In the genomic region with DNA sequence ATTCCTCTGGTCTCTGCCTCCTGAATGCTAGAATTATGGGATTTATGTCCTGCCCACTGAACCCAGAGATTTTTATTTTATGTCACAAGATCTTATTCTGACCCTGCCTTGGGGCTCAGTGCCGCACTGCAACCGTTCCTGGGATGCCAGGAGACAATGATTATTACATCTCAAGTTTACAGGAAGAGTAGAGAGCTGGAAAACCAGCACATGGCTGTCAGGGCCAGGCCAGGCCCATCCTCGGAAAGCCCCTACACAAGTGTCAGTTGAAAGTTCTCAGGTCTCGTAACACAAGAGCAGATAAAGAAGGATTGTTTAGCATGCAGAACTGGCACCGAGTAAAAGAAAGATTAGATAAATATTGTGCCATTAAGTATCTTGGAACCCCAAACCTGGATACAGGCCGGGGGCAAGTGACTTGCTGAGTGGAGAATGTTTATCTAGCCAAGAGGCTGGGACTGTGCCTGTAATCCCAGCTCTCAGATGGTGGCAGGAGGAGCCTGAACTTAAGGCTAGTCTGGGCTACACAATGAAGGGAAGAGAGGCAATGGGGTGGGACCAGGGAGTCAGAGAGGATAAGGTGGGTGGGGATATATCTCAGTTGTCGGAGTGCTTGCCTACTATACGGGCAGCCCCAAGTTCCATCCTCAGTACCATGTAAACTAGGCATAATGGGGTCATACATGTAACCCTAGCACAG, we compare ENCODE assay signal across 28 mouse cellular contexts.
DNase-seq lines count a peak whose midpoint lies in the region; ATAC-seq and TF ChIP-seq lines count a peak whose summit lies in the region.
"Had no signal": no experiment of that assay in that cellular context is flagged by ENCODE, and none has a peak within 500 bp of the region (broad histone marks: within the 10 kb centered on the region; RNA-seq: fewer than 3 reads in every experiment).

No protein-coding gene starts in this region.

- H3K4me1 ChIP-seq in CH12.LX (ENCODE audit: control insufficient read depth in 1 of 2, insufficient read depth in 2 of 2) = peaks cover 13 to 66% of the 10 kb centered on the region in 2 experiments
- no peaks in the 10 kb centered on the region; the same call in 1 of the 2 replicates for H3K4me1 ChIP-seq in liver, embryonic 11.5 days (replicated peaks; ENCODE audit: control insufficient read depth, insufficient read depth, low read length)
- H3K4me1 ChIP-seq in liver, embryonic 16.5 days (ENCODE audit: control insufficient read depth, low read depth, low read length) = peaks cover 26% of the 10 kb centered on the region
- H3K4me1 ChIP-seq: forebrain, embryonic 13.5 days; heart, embryonic 12.5 days; lung, embryonic 15.5 days had no signal

- H3K27ac ChIP-seq in CH12.LX (ENCODE audit: insufficient read depth, low read depth) = peak overlapping the region; percentile 96
- no peak overlapping the region for H3K27ac ChIP-seq in liver, embryonic 11.5 days (ENCODE audit: low read depth, low read length)
- H3K27ac ChIP-seq in liver, embryonic 16.5 days (ENCODE audit: low read length) = no peak overlapping the region
- H3K27ac ChIP-seq: forebrain, embryonic 13.5 days; hindbrain, embryonic 10.5 days; layer of hippocampus, adult 2 months; lung, embryonic 15.5 days had no signal

- no peak for DNase-seq in CH12.LX (ENCODE audit: extremely low read depth)
- DNase-seq in c-Kit-positive CD71-positive TER-119-negative erythroid progenitor cells, embryonic 14.5 days (ENCODE audit: low read depth) = peak; percentile 45
- no peak for DNase-seq in liver, embryonic 11.5 days (ENCODE audit: low spot score)
- DNase-seq in adrenal gland, adult 2 months = no peak
- DNase-seq in heart, adult 9 months (ENCODE audit: low spot score in 2 of 2) = no peak
- DNase-seq in layer of hippocampus, adult 9-11 months = no peak
- DNase-seq: adrenal gland, postnatal 10 days; cerebellum, adult 18-20 months; cerebellum, postnatal 10 days; gastrocnemius, postnatal 25 days; heart, adult 11 months; heart, postnatal 10 days; kidney, adult 2 months; kidney, postnatal 36 days; layer of hippocampus, postnatal 36 days; left cerebral cortex, postnatal 4 days; midbrain, embryonic 14.5 days; right cerebral cortex, postnatal 14 days; thymus, adult 18-20 months; thymus, postnatal 36 days had no signal

- H3K4me2 ChIP-seq in CH12.LX (ENCODE audit: insufficient read depth, low read depth, poor library complexity, severe bottlenecking) = peak overlapping the region; percentile 64
- no peak overlapping the region for H3K4me2 ChIP-seq in liver, embryonic 11.5 days
- no peak overlapping the region for H3K4me2 ChIP-seq in liver, embryonic 16.5 days (ENCODE audit: low read depth, low read length)
- H3K4me2 ChIP-seq: forebrain, embryonic 13.5 days; heart, embryonic 12.5 days; lung, embryonic 15.5 days had no signal

- ATAC-seq in liver, embryonic 11.5 days (replicated peaks; ENCODE audit: low FRiP score) = peak; percentile 78
- ATAC-seq in liver, embryonic 16.5 days (ENCODE audit: low read depth) = peak; percentile 56
- ATAC-seq: CD4-positive, CD25-positive, alpha-beta regulatory T cell, adult 4 months; forebrain, embryonic 13.5 days; hindbrain, embryonic 16.5 days had no signal

- in situ Hi-C loops in CH12.LX (cut with MboI; ENCODE audit: low pct_ligation_motif_present, low pct_unique_long_range_greater_than_20kb, low sequenced_read_pairs) = no loop called here

- H3K4me3 ChIP-seq in CH12.LX (replicated peaks in 1 of 3; ENCODE audit: low read depth in 2 of 3, low read length in 2 of 3, poor library complexity in 1 of 3) = peak overlapping the region in 1 of 3 experiments; percentile 9
- H3K4me3 ChIP-seq in liver, embryonic 11.5 days (ENCODE audit: low read depth, low read length) = no peak overlapping the region
- no peak overlapping the region for H3K4me3 ChIP-seq in liver, embryonic 16.5 days (ENCODE audit: low read depth, low read length)
- H3K4me3 ChIP-seq: forebrain, embryonic 13.5 days; heart, embryonic 12.5 days; hindbrain, embryonic 10.5 days; layer of hippocampus, adult 2 months; lung, embryonic 15.5 days had no signal

- TF ChIP-seq POLR2A in CH12.LX (IDR thresholded peaks at IDR 0.05; ENCODE audit: low read depth, low read length) = 0 out of 2 replicates have a peak, but pooled peaks have one; percentile 22

- TF ChIP-seq EP300 in CH12.LX (IDR thresholded peaks at IDR 0.05; ENCODE audit: low read length) = no peak

- no peak for TF ChIP-seq RAD21 in CH12.LX (IDR thresholded peaks at IDR 0.05; ENCODE audit: low read depth, low read length)

- TF ChIP-seq CTCF in CH12.LX (conservative IDR thresholded peaks at IDR 0.05 in 1 of 2, IDR thresholded peaks at IDR 0.05 in 1 of 2; ENCODE audit: low read depth in 2 of 2, low read length in 2 of 2) = no peak

- no peaks in the 10 kb centered on the region for H3K27me3 ChIP-seq in CH12.LX (replicated peaks)
- H3K27me3 ChIP-seq in liver, embryonic 11.5 days (replicated peaks; ENCODE audit: control insufficient read depth, insufficient read depth, low read length) = no peaks in the 10 kb centered on the region
- H3K27me3 ChIP-seq in liver, embryonic 16.5 days (ENCODE audit: control insufficient read depth, insufficient read depth, low read depth, low read length) = no peaks in the 10 kb centered on the region
- H3K27me3 ChIP-seq: forebrain, embryonic 13.5 days; lung, embryonic 15.5 days had no signal

- H3K36me3 ChIP-seq in CH12.LX (replicated peaks in 1 of 2; ENCODE audit: control insufficient read depth in 1 of 2, insufficient read depth in 1 of 2, low read length in 1 of 2) = peaks cover 19 to 45% of the 10 kb centered on the region in 2 experiments
- H3K36me3 ChIP-seq in liver, embryonic 11.5 days (ENCODE audit: control insufficient read depth, insufficient read depth, low read length) = no peaks in the 10 kb centered on the region
- H3K36me3 ChIP-seq in liver, embryonic 16.5 days (ENCODE audit: control insufficient read depth, insufficient read depth) = no peaks in the 10 kb centered on the region
- H3K36me3 ChIP-seq: heart, embryonic 12.5 days; hindbrain, embryonic 10.5 days; lung, embryonic 15.5 days had no signal

- peaks cover 6% of the 10 kb centered on the region for H3K9me3 ChIP-seq in CH12.LX (replicated peaks; ENCODE audit: low read length)
- H3K9me3 ChIP-seq in liver, embryonic 11.5 days (ENCODE audit: control insufficient read depth, low read length) = no peaks in the 10 kb centered on the region
- H3K9me3 ChIP-seq in liver, embryonic 16.5 days (replicated peaks; ENCODE audit: control insufficient read depth, low read length) = no peaks in the 10 kb centered on the region
- H3K9me3 ChIP-seq: forebrain, embryonic 13.5 days; heart, embryonic 12.5 days; hindbrain, embryonic 10.5 days; lung, embryonic 15.5 days had no signal

- dilution Hi-C loops in CH12.LX (cut with MboI; ENCODE audit: extremely low pct_ligation_motif_present, extremely low pct_unique_long_range_greater_than_20kb, low sequenced_read_pairs) = no loop called here

- no peaks in the 10 kb centered on the region; the same call in 1 of the 2 replicates for H3K79me2 ChIP-seq in CH12.LX (replicated peaks; ENCODE audit: control insufficient read depth, extremely low read depth, insufficient read depth, poor library complexity, severe bottlenecking)

- 62% methylated on average over 8 of the region's 8 CpGs for WGBS in liver, embryonic 11.5 days
- 44% methylated on average over 8 of the region's 8 CpGs for WGBS in liver, embryonic 16.5 days (ENCODE audit: insufficient replicate concordance)

- peak overlapping the region; percentile 64 for H3K9ac ChIP-seq in CH12.LX (ENCODE audit: insufficient read depth, low read depth)
- H3K9ac ChIP-seq in liver, embryonic 11.5 days (ENCODE audit: low read depth, low read length) = no peak overlapping the region
- H3K9ac ChIP-seq in liver, embryonic 16.5 days (ENCODE audit: low read depth, low read length) = no peak overlapping the region
- H3K9ac ChIP-seq: forebrain, embryonic 13.5 days; heart, embryonic 12.5 days; lung, embryonic 15.5 days had no signal

TF ChIP-seq in CH12.LX, 34 proteins besides CTCF, POLR2A, EP300 and RAD21:
- no peak for TF ChIP-seq USF2 (conservative IDR thresholded peaks at IDR 0.05; ENCODE audit: low read depth, low read length)
- TF ChIP-seq IRF4 (IDR thresholded peaks at IDR 0.05; ENCODE audit: low read depth, low read length) = peak; percentile 35; the same call in 1 of the 2 replicates
- no peak for TF ChIP-seq KAT2A (IDR thresholded peaks at IDR 0.05; ENCODE audit: insufficient replicate concordance, low read length)
- no peak for TF ChIP-seq NELFE (IDR thresholded peaks at IDR 0.05; ENCODE audit: low read depth, low read length)
- no peak for TF ChIP-seq ZKSCAN1 (IDR thresholded peaks at IDR 0.05; ENCODE audit: borderline replicate concordance, low read depth, low read length)
- TF ChIP-seq NRF1 (IDR thresholded peaks at IDR 0.05; ENCODE audit: low read depth, low read length) = no peak
- TF ChIP-seq SIN3A (IDR thresholded peaks at IDR 0.05; ENCODE audit: low read length) = no peak; the same call in 1 of the 2 replicates
- 0 out of 2 replicates have a peak, but pooled peaks have one; percentile 20 for TF ChIP-seq ELF1 (IDR thresholded peaks at IDR 0.05; ENCODE audit: low read depth, low read length)
- no peak for TF ChIP-seq PAX5 (IDR thresholded peaks at IDR 0.05; ENCODE audit: low read length)
- TF ChIP-seq MEF2A (IDR thresholded peaks at IDR 0.05; ENCODE audit: borderline replicate concordance, low read depth, low read length) = 0 out of 2 replicates have a peak, but pooled peaks have one; percentile 10
- TF ChIP-seq MYC (IDR thresholded peaks at IDR 0.05; ENCODE audit: low read depth, low read length) = peak; percentile 87
- TF ChIP-seq ZMIZ1 (IDR thresholded peaks at IDR 0.05; ENCODE audit: low read depth, low read length) = 0 out of 2 replicates have a peak, but pooled peaks have one; percentile 29
- no peak for TF ChIP-seq GABPA (IDR thresholded peaks at IDR 0.05; ENCODE audit: insufficient replicate concordance, low read depth, low read length)
- TF ChIP-seq MXI1 (IDR thresholded peaks at IDR 0.05; ENCODE audit: low read depth, low read length) = peak; percentile 87
- peak; percentile 75 for TF ChIP-seq MAX (IDR thresholded peaks at IDR 0.05; ENCODE audit: low read length)
- no peak for TF ChIP-seq SMC3 (IDR thresholded peaks at IDR 0.05; ENCODE audit: low read depth, low read length)
- TF ChIP-seq MAFK (IDR thresholded peaks at IDR 0.05; ENCODE audit: insufficient replicate concordance, low read length) = no peak
